Mouse (Mus musculus) CH12.LX (cell line): ENCODE data around the gene Taf4. TPM values are rescaled to one million over a fixed set of nuclear protein-coding genes. Genes with fewer than 3 reads are reported as not detected.

Source experiments
- DNase-seq: peaks from one replicate; pipeline ENCODE4 v3.0.0-alpha.2; 2013; ENCODE audit errors: extremely low read depth
- H3K27ac ChIP-seq: 2 replicates; pipeline ENCODE4 v1.5.1; 2012; ENCODE audit warnings: low read depth, mild to moderate bottlenecking, control low read depth, moderate library complexity; ENCODE audit not compliant: insufficient read depth
- H3K27me3 ChIP-seq: replicated peaks from 2 replicates; pipeline ENCODE3; 2012; ENCODE audit warnings: inconsistent platforms
- H3K36me3 ChIP-seq, 2 experiments: replicated peaks in 1 of 2; 2 replicates each; pipeline versions ENCODE3 to v1.6.1; 2012; ENCODE audit warnings: inconsistent platforms in 1 of 2, low read length in 1 of 2, mild to moderate bottlenecking in 1 of 2, mixed read lengths in 1 of 2, moderate library complexity in 1 of 2; ENCODE audit not compliant: control insufficient read depth in 1 of 2, insufficient read depth in 1 of 2
- H3K4me1 ChIP-seq, 2 experiments: 2 replicates each; pipeline ENCODE4 v1.6.1; 2012; ENCODE audit warnings: inconsistent platforms in 1 of 2, moderate library complexity in 1 of 2; ENCODE audit not compliant: insufficient read depth in 2 of 2, control insufficient read depth in 1 of 2
- H3K4me2 ChIP-seq: 2 replicates; pipeline ENCODE4 v1.6.1; 2012; ENCODE audit warnings: low read depth, mild to moderate bottlenecking, control low read depth; ENCODE audit not compliant: poor library complexity, insufficient read depth, severe bottlenecking
- H3K4me3 ChIP-seq, 3 experiments: fragments of 150-350 bp in 1 of 3; sonication (generic) in 1 of 3; replicated peaks in 1 of 3; 2 replicates each; pipeline versions ENCODE3 to v1.5.1; 2011 to 2012; ENCODE audit warnings: low read depth in 2 of 3, low read length in 2 of 3, mild to moderate bottlenecking in 2 of 3, moderate library complexity in 2 of 3, control low read depth in 1 of 3, improper control_type of control experiment in 1 of 3, inconsistent platforms in 1 of 3, mixed read lengths in 1 of 3; ENCODE audit not compliant: poor library complexity in 1 of 3
- H3K79me2 ChIP-seq: replicated peaks from 2 replicates; pipeline ENCODE4 v1.6.1; 2012; ENCODE audit warnings: mild to moderate bottlenecking, moderate library complexity; ENCODE audit not compliant: control insufficient read depth, poor library complexity, insufficient read depth, severe bottlenecking; ENCODE audit errors: extremely low read depth
- H3K9ac ChIP-seq: 2 replicates; pipeline ENCODE4 v1.6.1; 2012; ENCODE audit warnings: low read depth, mild to moderate bottlenecking, control low read depth, moderate library complexity; ENCODE audit not compliant: insufficient read depth
- H3K9me3 ChIP-seq: replicated peaks from 2 replicates; pipeline ENCODE3; 2012; ENCODE audit warnings: low read length, inconsistent platforms, mixed read lengths
- BHLHE40 ChIP-seq: IDR thresholded peaks from 2 replicates; pipeline ENCODE4 v1.6.1; 2011; ENCODE audit warnings: mild to moderate bottlenecking, low read depth, low read length, improper control_type of control experiment
- CHD1 ChIP-seq: IDR thresholded peaks from 2 replicates; pipeline ENCODE4 v1.6.1; 2012; ENCODE audit warnings: low read depth, low read length, improper control_type of control experiment, inconsistent platforms
- CHD2 ChIP-seq: IDR thresholded peaks from 2 replicates; pipeline ENCODE4 v1.6.1; 2011; ENCODE audit warnings: low read length, improper control_type of control experiment
- CTCF ChIP-seq, 2 experiments: IDR thresholded peaks in 1 of 2; conservative IDR thresholded peaks in 1 of 2; 2 replicates each; pipeline ENCODE4 v1.5.1; 2011 to 2012; ENCODE audit warnings: low read depth in 2 of 2, low read length in 2 of 2, improper control_type of control experiment in 1 of 2, inconsistent platforms in 1 of 2, mild to moderate bottlenecking in 1 of 2, moderate library complexity in 1 of 2
- E2F4 ChIP-seq: IDR thresholded peaks from 2 replicates; pipeline ENCODE4 v1.6.1; 2011; ENCODE audit warnings: low read depth, low read length, improper control_type of control experiment; ENCODE audit not compliant: insufficient replicate concordance
- ELF1 ChIP-seq: IDR thresholded peaks from 2 replicates; pipeline ENCODE4 v1.6.1; 2014; ENCODE audit warnings: low read depth, mild to moderate bottlenecking, inconsistent platforms, low read length, improper control_type of control experiment
- ETS1 ChIP-seq: conservative IDR thresholded peaks from 2 replicates; pipeline ENCODE4 v1.6.1; 2012; ENCODE audit warnings: low read depth, mild to moderate bottlenecking, inconsistent platforms, low read length, improper control_type of control experiment, moderate library complexity
- GABPA ChIP-seq: IDR thresholded peaks from 2 replicates; pipeline ENCODE4 v1.6.1; 2012; ENCODE audit warnings: low read depth, low read length, improper control_type of control experiment, inconsistent platforms; ENCODE audit not compliant: insufficient replicate concordance
- IRF4 ChIP-seq: IDR thresholded peaks from 2 replicates; pipeline ENCODE4 v1.6.1; 2014; ENCODE audit warnings: low read depth, mild to moderate bottlenecking, inconsistent platforms, low read length, improper control_type of control experiment
- JUN ChIP-seq: IDR thresholded peaks from 2 replicates; pipeline ENCODE4 v1.6.1; 2011; ENCODE audit warnings: low read depth, mild to moderate bottlenecking, low read length, improper control_type of control experiment, moderate library complexity; ENCODE audit not compliant: insufficient read depth
- JUND ChIP-seq: conservative IDR thresholded peaks from 2 replicates; pipeline ENCODE4 v1.6.1; 2011; ENCODE audit warnings: low read depth, low read length, improper control_type of control experiment
- MAFK ChIP-seq: IDR thresholded peaks from 2 replicates; pipeline ENCODE4 v1.6.1; 2011; ENCODE audit warnings: low read length, improper control_type of control experiment; ENCODE audit not compliant: insufficient replicate concordance
- MAX ChIP-seq: IDR thresholded peaks from 2 replicates; pipeline ENCODE4 v1.6.1; 2011; ENCODE audit warnings: low read length, improper control_type of control experiment
- MXI1 ChIP-seq: IDR thresholded peaks from 2 replicates; pipeline ENCODE4 v1.6.1; 2011; ENCODE audit warnings: mild to moderate bottlenecking, low read depth, low read length, improper control_type of control experiment
- NELFE ChIP-seq: IDR thresholded peaks from 2 replicates; pipeline ENCODE4 v1.6.1; 2011; ENCODE audit warnings: low read depth, low read length, improper control_type of control experiment
- NRF1 ChIP-seq: IDR thresholded peaks from 2 replicates; pipeline ENCODE4 v1.6.1; 2014; ENCODE audit warnings: low read depth, mild to moderate bottlenecking, inconsistent platforms, low read length, improper control_type of control experiment, moderate library complexity
- PAX5 ChIP-seq: IDR thresholded peaks from 2 replicates; pipeline ENCODE4 v1.6.1; 2012; ENCODE audit warnings: low read length, inconsistent platforms, mixed read lengths
- POLR2A ChIP-seq: IDR thresholded peaks from 2 replicates; pipeline ENCODE4 v1.6.1; 2011; ENCODE audit warnings: low read depth, mild to moderate bottlenecking, improper control_type of control experiment, low read length
- RAD21 ChIP-seq: IDR thresholded peaks from 2 replicates; pipeline ENCODE4 v1.6.1; 2011; ENCODE audit warnings: low read depth, mild to moderate bottlenecking, low read length, improper control_type of control experiment, moderate library complexity
- RCOR1 ChIP-seq: conservative IDR thresholded peaks from 2 replicates; pipeline ENCODE4 v1.6.1; 2012; ENCODE audit warnings: low read depth, mild to moderate bottlenecking, inconsistent platforms, low read length, improper control_type of control experiment
- SIN3A ChIP-seq: IDR thresholded peaks from 2 replicates; pipeline ENCODE4 v1.6.1; 2012; ENCODE audit warnings: low read length, improper control_type of control experiment, inconsistent platforms
- SMC3 ChIP-seq: IDR thresholded peaks from 2 replicates; pipeline ENCODE4 v1.6.1; 2011; ENCODE audit warnings: low read depth, low read length, improper control_type of control experiment
- TBP ChIP-seq: conservative IDR thresholded peaks from 2 replicates; pipeline ENCODE4 v1.6.1; 2011; ENCODE audit warnings: low read depth, low read length, improper control_type of control experiment
- TCF12 ChIP-seq: IDR thresholded peaks from 2 replicates; pipeline ENCODE4 v1.6.1; 2014; ENCODE audit warnings: low read depth, mild to moderate bottlenecking, inconsistent platforms, low read length, improper control_type of control experiment
- UBTF ChIP-seq: IDR thresholded peaks from 2 replicates; pipeline ENCODE4 v1.6.1; 2012; ENCODE audit warnings: low read depth, mild to moderate bottlenecking, inconsistent platforms, low read length, improper control_type of control experiment, moderate library complexity
- USF1 ChIP-seq: IDR thresholded peaks from 2 replicates; pipeline ENCODE4 v1.6.1; 2014; ENCODE audit warnings: low read depth, mild to moderate bottlenecking, inconsistent platforms, low read length, improper control_type of control experiment
- USF2 ChIP-seq: conservative IDR thresholded peaks from 2 replicates; pipeline ENCODE4 v1.6.1; 2011; ENCODE audit warnings: low read depth, low read length, improper control_type of control experiment
- ZC3H11A ChIP-seq: IDR thresholded peaks from 2 replicates; pipeline ENCODE4 v1.6.1; 2012; ENCODE audit warnings: low read depth, mild to moderate bottlenecking, inconsistent platforms, low read length, improper control_type of control experiment
- ZKSCAN1 ChIP-seq: IDR thresholded peaks from 2 replicates; pipeline ENCODE4 v1.6.1; 2012; ENCODE audit warnings: low read depth, inconsistent platforms, low read length, improper control_type of control experiment, borderline replicate concordance
- ZMIZ1 ChIP-seq: IDR thresholded peaks from 2 replicates; pipeline ENCODE4 v1.6.1; 2012; ENCODE audit warnings: low read depth, mild to moderate bottlenecking, inconsistent platforms, low read length, improper control_type of control experiment
- ZNF384 ChIP-seq: IDR thresholded peaks from 2 replicates; pipeline ENCODE4 v1.6.1; 2012; ENCODE audit warnings: low read depth, low read length, improper control_type of control experiment, inconsistent platforms
- dilution Hi-C: fragments of 300-500 bp; cut with MboI; formaldehyde crosslinking; loops from 2 replicates; pipeline ENCODE4 v1.14.3; 2020; ENCODE audit warnings: low sequenced_read_pairs; ENCODE audit not compliant: extremely low pct_unique_long_range_greater_than_20kb, extremely low pct_ligation_motif_present
- in situ Hi-C: fragments of 300-500 bp; cut with MboI; formaldehyde crosslinking; loops from 3 replicates; pipeline ENCODE4 v1.14.3; 2019; ENCODE audit warnings: low sequenced_read_pairs, low pct_ligation_motif_present, low pct_unique_long_range_greater_than_20kb, mixed read lengths
- polyA plus RNA-seq: library from polyadenylated mRNA; unstranded; fragments of >175 nt; gene quantifications from 2 replicates; pipeline ENCODE4 v1.2.1, GENCODE M21; 2012; ENCODE audit warnings: low read depth; ENCODE audit not compliant: insufficient read length
- total RNA-seq, 2 experiments: library from RNA; depleted of rRNA; stranded (reverse); fragments of 300-350 nt in 1 of 2; fragments of >200 nt in 1 of 2; gene quantifications; 2 replicates each; pipeline ENCODE4 v1.2.3; 2012 to 2014

Taf4 gene
- total and polyA plus RNA-seq, 3 experiments: 3.0 to 14.5 (median 5.5) TPM

DNA sequence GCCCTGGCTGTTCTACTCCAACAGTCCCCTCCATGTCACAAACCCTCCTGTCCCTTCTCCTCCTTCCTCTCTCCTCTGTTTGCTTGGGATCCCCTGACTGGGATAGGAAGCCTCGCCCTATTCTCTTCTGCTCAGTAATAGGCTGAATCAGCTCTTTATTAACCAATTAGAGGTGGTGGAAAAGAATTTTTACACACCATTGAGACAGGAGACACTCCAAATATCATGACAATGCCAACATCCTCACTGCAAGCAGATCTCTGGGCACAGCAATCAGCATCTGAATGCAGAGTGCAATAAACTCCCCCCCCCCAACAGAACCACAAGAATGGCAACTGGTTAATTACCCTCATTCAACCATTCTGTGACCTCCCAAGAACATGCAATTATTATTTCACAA lies 12.7 kb upstream of the Taf4 start:
- H3K4me3 ChIP-seq: no peak overlapping the region
- no peaks in the 10 kb centered on the region for H3K27me3 ChIP-seq
- TF ChIP-seq CHD1 (no peak), MAFK (no peak), PAX5 (no peak), CTCF (conservative IDR thresholded peaks at IDR 0.05 in 1 of 2, IDR thresholded peaks at IDR 0.05 in 1 of 2; ENCODE audit: low read depth in 2 of 2, low read length in 2 of 2) (no peak), ELF1 (no peak), JUND (no peak), BHLHE40 (no peak), NRF1 (no peak), E2F4 (no peak), ZKSCAN1 (no peak), ZNF384 (no peak)
- H3K9ac ChIP-seq: no peak overlapping the region
- H3K4me2 ChIP-seq: no peak overlapping the region
- dilution Hi-C loops: no loop called here
- no peaks in the 10 kb centered on the region for H3K36me3 ChIP-seq
- H3K79me2 ChIP-seq: no peaks in the 10 kb centered on the region
- no peak for DNase-seq
- no peak overlapping the region for H3K27ac ChIP-seq
- peaks cover 24 to 27% of the 10 kb centered on the region in 2 experiments for H3K4me1 ChIP-seq
- in situ Hi-C loops: no loop called here
- H3K9me3 ChIP-seq: no peaks in the 10 kb centered on the region

GRCm38 (mm10) chr2:179986437-179987022 lies 10.1 kb upstream of the Taf4 start:
- dilution Hi-C loops (no loop called here), in situ Hi-C loops (no loop called here)
- H3K27me3 ChIP-seq: no peaks in the 10 kb centered on the region
- no peaks in the 10 kb centered on the region for H3K9me3 ChIP-seq
- peak overlapping the region; percentile 25 for H3K4me2 ChIP-seq
- H3K9ac ChIP-seq: 0 out of 2 replicates have a peak overlapping the region, but pooled peaks have one; percentile 1
- DNase-seq: no peak
- H3K27ac ChIP-seq: peak overlapping the region; percentile 13; the same call in 1 of the 2 replicates
- peaks cover 27 to 32% of the 10 kb centered on the region in 2 experiments for H3K4me1 ChIP-seq
- H3K36me3 ChIP-seq: peaks cover 0 to 3% of the 10 kb centered on the region in 2 experiments
- no peak overlapping the region for H3K4me3 ChIP-seq
- no peaks in the 10 kb centered on the region for H3K79me2 ChIP-seq
- TF ChIP-seq UBTF (no peak), TBP (no peak), ZMIZ1 (no peak), SIN3A (no peak), ZKSCAN1 (no peak), NRF1 (no peak), CHD2 (peak; percentile 54; the same call in 1 of the 2 replicates), JUN (peak; percentile 55; the same call in 1 of the 2 replicates), NELFE (no peak), ELF1 (peak; percentile 39; the same call in 1 of the 2 replicates), GABPA (no peak), POLR2A (no peak), USF2 (no peak), MXI1 (peak; percentile 51; the same call in 1 of the 2 replicates), TCF12 (peak; percentile 27; the same call in 1 of the 2 replicates), ETS1 (0 out of 2 replicates have a peak, but pooled peaks have one; percentile 25), ZNF384 (no peak), RCOR1 (peak; percentile 56; the same call in 1 of the 2 replicates), SMC3 (no peak), E2F4 (no peak), MAX (peak; percentile 71), USF1 (no peak), JUND (peak; percentile 66; the same call in 1 of the 2 replicates), ZC3H11A (no peak), IRF4 (peak; percentile 78), RAD21 (no peak), CHD1 (no peak)
